Mouse (Mus musculus) intestine, postnatal 0 days (tissue): ENCODE measurements around the gene Ganc. TPM values are rescaled to one million over a fixed set of nuclear protein-coding genes. Genes with fewer than 3 reads are reported as not detected.

Source experiments
- ATAC-seq: fragments of 200-750 bp; cut with Nextera tagmentation; 2 replicates; pipeline ENCODE4 v1.8.0; 2017; ENCODE audit warnings: mild to moderate bottlenecking, moderate TSS enrichment, moderate library complexity
- H3K27ac ChIP-seq: fragments of 300-500 bp; sonication (generic); 2 replicates; pipeline ENCODE4 v1.5.1; 2014; ENCODE audit warnings: mild to moderate bottlenecking, low read depth, low read length, moderate library complexity
- H3K27me3 ChIP-seq: fragments of 300-500 bp; sonication (generic); replicated peaks from 2 replicates; pipeline ENCODE4 v1.6.1; 2014; ENCODE audit warnings: low read length, mixed read lengths; ENCODE audit not compliant: control insufficient read depth, insufficient read depth
- H3K36me3 ChIP-seq: fragments of 300-500 bp; sonication (generic); 2 replicates; pipeline ENCODE4 v1.6.1; 2014; ENCODE audit warnings: mild to moderate bottlenecking, moderate library complexity; ENCODE audit not compliant: control insufficient read depth, insufficient read depth
- H3K4me1 ChIP-seq: fragments of 300-500 bp; sonication (generic); replicated peaks from 2 replicates; pipeline ENCODE4 v1.6.1; 2014; ENCODE audit warnings: antibody characterized with exemption, low read length, mixed read lengths; ENCODE audit not compliant: control insufficient read depth, insufficient read depth
- H3K4me2 ChIP-seq: fragments of 300-500 bp; sonication (generic); replicated peaks from 2 replicates; pipeline ENCODE4 v1.6.1; 2014; ENCODE audit warnings: low read depth, mild to moderate bottlenecking, moderate library complexity
- H3K4me3 ChIP-seq: fragments of 300-500 bp; sonication (generic); 2 replicates; pipeline ENCODE4 v1.5.1; 2014; ENCODE audit warnings: low read depth, low read length
- H3K9ac ChIP-seq: fragments of 300-500 bp; sonication (generic); 2 replicates; pipeline ENCODE4 v1.6.1; 2014; ENCODE audit warnings: mild to moderate bottlenecking, low read depth, low read length
- H3K9me3 ChIP-seq: fragments of 300-500 bp; sonication (generic); 2 replicates; pipeline ENCODE4 v1.6.1; 2016; ENCODE audit warnings: mixed run types; ENCODE audit not compliant: control insufficient read depth
- CTCF ChIP-seq: sonication (generic); IDR thresholded peaks from 2 replicates; pipeline ENCODE4 v1.5.1; 2016; ENCODE audit warnings: low read depth, mild to moderate bottlenecking, control low read depth, antibody characterized with exemption, moderate library complexity
- WGBS: fragments of 180-500 bp; shearing (Covaris S2); extraction: QIAGEN DNeasy Blood & Tissue Kit; methylation state at CpG from one replicate; pipeline ENCODE4 v1.1.7; 2014; 5-methylcytosine and 5-hydroxymethylcytosine counted together
- polyA plus RNA-seq: library from polyadenylated mRNA; unstranded; fragments of >200 nt; fragmentation: Nextera tagmentation; extraction: Ambion mirVana; gene quantifications from 2 replicates; pipeline ENCODE4 v1.2.1, GENCODE M21; 2015

The Ganc gene
- polyA plus RNA-seq, 1 experiment from 2014 or later: 9.0 TPM

DNA sequence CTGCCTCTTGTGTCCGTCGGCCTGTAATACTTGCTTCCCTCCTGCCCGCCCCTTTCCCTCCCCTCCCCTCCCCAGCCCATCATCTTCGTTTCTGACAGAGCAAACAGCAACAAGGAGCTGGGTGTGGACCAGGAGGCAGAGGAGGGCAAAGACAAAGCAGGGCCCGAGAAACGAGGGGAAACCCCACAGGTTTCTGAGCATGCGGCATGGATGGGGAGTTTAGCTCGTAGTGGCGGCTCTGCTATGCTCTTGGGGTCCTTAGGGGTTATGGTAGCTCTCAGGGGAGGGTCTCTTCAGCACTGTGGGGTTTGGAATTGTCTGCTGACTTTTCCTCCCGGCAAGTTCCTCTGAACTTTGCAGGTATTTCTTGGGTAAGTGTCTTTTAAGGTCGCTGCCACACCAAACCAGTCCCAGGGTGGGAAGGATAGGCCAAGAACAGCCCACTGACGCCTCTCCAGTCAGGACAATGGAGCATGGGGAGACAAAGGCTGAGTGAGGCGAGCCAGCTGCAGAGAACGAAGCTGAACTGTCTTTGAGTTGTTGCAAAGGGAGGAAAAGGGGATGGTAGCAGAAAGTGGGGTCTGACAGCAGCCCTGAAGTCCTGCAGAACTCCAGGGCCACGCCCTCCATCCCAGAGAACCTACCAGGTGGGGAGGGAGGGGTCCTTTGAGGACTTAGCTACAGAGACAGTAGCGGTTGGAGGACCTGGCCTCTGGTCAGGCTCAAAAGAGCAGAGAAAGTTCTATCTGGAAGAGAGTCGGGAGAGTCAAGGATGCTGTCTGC, 97.6 kb downstream of the Ganc start:
- 36% methylated on average over 17 of the region's 17 CpGs for WGBS
- H3K27me3 ChIP-seq: no peaks in the 10 kb centered on the region
- no peak for TF ChIP-seq CTCF
- no peak overlapping the region for H3K4me2 ChIP-seq
- no peaks in the 10 kb centered on the region for H3K4me1 ChIP-seq
- H3K4me3 ChIP-seq: no peak overlapping the region
- no peak for ATAC-seq
- H3K36me3 ChIP-seq: 0 out of 2 replicates have a peak, but pooled peaks cover 5% of the 10 kb centered on the region
- no peaks in the 10 kb centered on the region for H3K9me3 ChIP-seq
- H3K27ac ChIP-seq: no peak overlapping the region
- no peak overlapping the region for H3K9ac ChIP-seq

- Histone ChIP-seq H3K9me3 (no peaks in the 10 kb centered on the region), H3K27ac (no peak overlapping the region), H3K36me3 (0 out of 2 replicates have a peak, but pooled peaks cover 5% of the 10 kb centered on the region), H3K9ac (no peak overlapping the region), H3K4me2 (no peak overlapping the region), H3K4me1 (no peaks in the 10 kb centered on the region), H3K4me3 (no peak overlapping the region), H3K27me3 (no peaks in the 10 kb centered on the region)
- WGBS: 64% methylated on average over 13 of the region's 13 CpGs
- ATAC-seq: no peak
- no peak for TF ChIP-seq CTCF
Observed at GRCm38 (mm10) chr2:120501931-120502604, 98.4 kb downstream of the Ganc start.

DNA sequence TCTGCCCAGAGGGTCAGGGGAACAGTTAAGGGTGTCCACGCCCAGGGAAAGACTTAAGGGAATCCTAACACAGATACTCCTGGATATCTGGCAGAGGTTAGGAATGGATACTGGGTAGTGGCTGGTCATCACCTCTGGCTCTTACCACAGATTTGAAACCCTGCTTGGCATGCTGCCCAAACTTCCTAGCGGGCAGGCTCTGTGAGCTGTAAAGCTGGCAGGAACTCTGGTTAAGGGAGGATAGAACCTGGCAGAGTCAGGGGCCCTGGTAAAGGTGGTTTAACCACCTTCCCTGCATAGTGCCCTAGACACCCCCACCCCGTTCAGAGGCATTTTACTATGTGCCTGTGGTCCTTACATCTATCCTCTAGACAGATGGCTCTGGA, 98.9 kb downstream of the Ganc start:
- 63% methylated on average over 3 of the region's 3 CpGs for WGBS
- Histone ChIP-seq H3K9me3 (no peaks in the 10 kb centered on the region), H3K36me3 (0 out of 2 replicates have a peak, but pooled peaks cover 5% of the 10 kb centered on the region), H3K4me3 (no peak overlapping the region), H3K4me1 (no peaks in the 10 kb centered on the region), H3K9ac (no peak overlapping the region), H3K27me3 (no peaks in the 10 kb centered on the region), H3K27ac (no peak overlapping the region), H3K4me2 (no peak overlapping the region)
- ATAC-seq: no peak
- no peak for TF ChIP-seq CTCF

DNA sequence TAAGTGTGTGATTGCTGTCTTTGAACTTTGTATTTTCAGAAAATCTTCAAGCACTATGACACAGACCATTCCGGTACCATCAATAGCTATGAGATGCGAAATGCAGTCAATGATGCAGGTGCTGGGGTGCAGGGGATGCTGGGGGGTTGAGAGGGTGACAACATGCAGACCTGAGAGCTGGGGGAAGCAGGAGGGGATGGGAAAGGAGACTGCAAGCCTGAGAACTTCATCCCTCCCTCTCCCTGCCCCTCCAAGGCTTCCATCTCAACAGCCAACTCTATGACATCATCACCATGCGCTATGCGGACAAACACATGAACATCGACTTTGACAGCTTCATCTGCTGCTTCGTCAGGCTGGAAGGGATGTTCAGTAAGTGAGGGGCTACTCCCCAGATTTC, 99.4 kb downstream of the Ganc start:
- no peak overlapping the region for H3K4me3 ChIP-seq
- H3K9me3 ChIP-seq: no peaks in the 10 kb centered on the region
- H3K4me2 ChIP-seq: no peak overlapping the region
- H3K27ac ChIP-seq: no peak overlapping the region
- ATAC-seq: no peak
- 0 out of 2 replicates have a peak, but pooled peaks cover 8% of the 10 kb centered on the region for H3K36me3 ChIP-seq
- H3K4me1 ChIP-seq: no peaks in the 10 kb centered on the region
- TF ChIP-seq CTCF: no peak
- 88% methylated on average over 6 of the region's 6 CpGs for WGBS
- H3K9ac ChIP-seq: no peak overlapping the region
- H3K27me3 ChIP-seq: no peaks in the 10 kb centered on the region

- no peak for TF ChIP-seq CTCF
- Histone ChIP-seq H3K27ac (no peak overlapping the region), H3K9ac (no peak overlapping the region), H3K27me3 (no peaks in the 10 kb centered on the region), H3K4me3 (no peak overlapping the region), H3K4me1 (no peaks in the 10 kb centered on the region), H3K4me2 (no peak overlapping the region), H3K9me3 (no peaks in the 10 kb centered on the region), H3K36me3 (peaks cover 17% of the 10 kb centered on the region)
- 79% methylated on average over 5 of the region's 5 CpGs for WGBS
- ATAC-seq: no peak
Observed at GRCm38 (mm10) chr2:120503992-120504391, 100.3 kb downstream of the Ganc start.

Other genes starting within 250 kb of the Ganc start
- gene Ehd4, start 249.3 kb upstream of the Ganc start, polyA plus RNA-seq: 70.0 and 74.9 TPM in 2 replicates
- 0.08 and 0.14 TPM in 2 replicates for gene Pla2g4e, start 158.6 kb upstream of the Ganc start, polyA plus RNA-seq
- gene Pla2g4d, start 114.7 kb upstream of the Ganc start, polyA plus RNA-seq: 0.17 and 0.20 TPM in 2 replicates
- 1.8 and 2.8 TPM in 2 replicates for gene Pla2g4f, start 89.7 kb upstream of the Ganc start, polyA plus RNA-seq
- gene Vps39, start 50.8 kb upstream of the Ganc start, polyA plus RNA-seq: 12.8 and 14.0 TPM in 2 replicates
- 8.0 and 8.8 TPM in 2 replicates for gene Tmem87a, start 217 bp downstream of the Ganc start, polyA plus RNA-seq
- 0.55 and 0.61 TPM in 2 replicates for gene Capn3, start 52.1 kb downstream of the Ganc start, polyA plus RNA-seq
- 24.8 and 27.0 TPM in 2 replicates for gene Zfp106, start 159.9 kb downstream of the Ganc start, polyA plus RNA-seq
- 39.0 and 43.0 TPM in 2 replicates for gene Snap23, start 163.8 kb downstream of the Ganc start, polyA plus RNA-seq
- 11.1 and 11.6 TPM in 2 replicates for gene Haus2, start 205.5 kb downstream of the Ganc start, polyA plus RNA-seq
- 23.6 and 24.7 TPM in 2 replicates for gene Lrrc57, start 205.6 kb downstream of the Ganc start, polyA plus RNA-seq
- 1.6 and 2.4 TPM in 2 replicates for gene Stard9, start 225.2 kb downstream of the Ganc start, polyA plus RNA-seq